31 mouse cellular contexts compared by ENCODE assay signal in genomic region chr9:62263652-62264051, GRCm38 (mm10). TPM values are rescaled to one million over a fixed set of nuclear protein-coding genes. Genes with fewer than 3 reads are reported as not detected.
"Had no signal": no experiment of that assay in that cellular context is flagged by ENCODE, and none has a peak within 500 bp of the region (broad histone marks: within the 10 kb centered on the region; RNA-seq: fewer than 3 reads in every experiment).

No protein-coding gene starts in this region.

- H3K4me3 ChIP-seq: layer of hippocampus, adult 2 months; left cerebral cortex, adult 2 months; liver, embryonic 13.5 days; megakaryocyte, embryonic 14.5 days; midbrain, embryonic 10.5 days; midbrain, embryonic 13.5 days; myocyte; neural tube, embryonic 13.5 days; stomach, embryonic 15.5 days had no signal

- ATAC-seq: midbrain, embryonic 13.5 days; midbrain, embryonic 16.5 days had no signal

- H3K36me3 ChIP-seq: liver, embryonic 13.5 days; midbrain, embryonic 10.5 days; midbrain, embryonic 13.5 days; neural tube, embryonic 13.5 days; stomach, embryonic 15.5 days had no signal

- DNase-seq: kidney, postnatal 25 days; layer of hippocampus, adult 9-11 months; layer of hippocampus, postnatal 36 days; liver, embryonic 13.5 days; lung, embryonic 14.5 days; lung, postnatal 10 days; lung, postnatal 36 days; retina, postnatal 1 day; right cerebral cortex, postnatal 25 days; spleen, adult 18-20 months; thymus, postnatal 25 days had no signal

- H3K4me2 ChIP-seq: liver, embryonic 13.5 days; lung, embryonic 14.5 days; midbrain, embryonic 13.5 days; neural tube, embryonic 13.5 days; stomach, embryonic 15.5 days had no signal

- H3K4me1 ChIP-seq: midbrain, embryonic 10.5 days; midbrain, embryonic 13.5 days; neural tube, embryonic 13.5 days; stomach, embryonic 15.5 days had no signal

- H3K27ac ChIP-seq: layer of hippocampus, adult 2 months; left cerebral cortex, adult 2 months; liver, embryonic 13.5 days; midbrain, embryonic 10.5 days; midbrain, embryonic 13.5 days; neural tube, embryonic 13.5 days; stomach, embryonic 15.5 days had no signal

- H3K9me3 ChIP-seq: midbrain, embryonic 10.5 days; stomach, embryonic 15.5 days had no signal

- H3K27me3 ChIP-seq: liver, embryonic 13.5 days; midbrain, embryonic 13.5 days; neural tube, embryonic 13.5 days; stomach, embryonic 15.5 days had no signal

- H3K9ac ChIP-seq: liver, embryonic 13.5 days; lung, embryonic 14.5 days; midbrain, embryonic 13.5 days; neural tube, embryonic 13.5 days; stomach, embryonic 15.5 days had no signal

RNA-seq across cellular contexts. Expression of gene Spesp1, which starts 18.4 kb away (rescaled TPM):
- total RNA-seq: left cerebral cortex, postnatal 10 days; liver, adult 2 months; monocyte, adult 5-6 weeks; neutrophil, adult 5-6 weeks had no signal
- polyA plus RNA-seq: kidney, embryonic 14.5 days; kidney, postnatal 0 days; large intestine, adult 2 months; limb, embryonic 11.5 days; limb, embryonic 14.5 days; liver, adult 2 months; liver, embryonic 13.5 days; liver, embryonic 16.5 days; lung, embryonic 14.5 days; midbrain, embryonic 10.5 days; midbrain, embryonic 16.5 days; myocyte; neural tube, embryonic 13.5 days; stomach, embryonic 15.5 days; thymus, postnatal 0 days had no signal
